Mouse (Mus musculus) forebrain, postnatal 0 days (tissue): Measurements from ENCODE around the gene T2. TPM values are rescaled to one million over a fixed set of nuclear protein-coding genes. Genes with fewer than 3 reads are reported as not detected.

ENCODE experiments used
- ATAC-seq: fragments of 200-750 bp; cut with Nextera tagmentation; 2 replicates; pipeline ENCODE4 v1.8.0; 2017; ENCODE audit warnings: mild to moderate bottlenecking, moderate library complexity
- DNase-seq: peaks from one replicate; pipeline ENCODE4 v3.0.0-alpha.2; 2015
- H3K27ac ChIP-seq: fragments of 300-500 bp; sonication (generic); 2 replicates; pipeline ENCODE4 v1.5.1; 2014; ENCODE audit warnings: low read depth, mild to moderate bottlenecking, antibody characterized with exemption, low read length, moderate library complexity, mixed read lengths
- H3K27me3 ChIP-seq: fragments of 300-500 bp; sonication (generic); 2 replicates; pipeline ENCODE4 v1.6.1; 2014; ENCODE audit warnings: mild to moderate bottlenecking, low read length, mixed read lengths; ENCODE audit not compliant: insufficient read depth
- H3K36me3 ChIP-seq: fragments of 300-500 bp; sonication (generic); 2 replicates; pipeline ENCODE4 v1.6.1; 2014; ENCODE audit warnings: mild to moderate bottlenecking, moderate library complexity; ENCODE audit not compliant: insufficient read depth
- H3K4me1 ChIP-seq: fragments of 300-500 bp; sonication (generic); 2 replicates; pipeline ENCODE4 v1.6.1; 2014; ENCODE audit warnings: antibody characterized with exemption; ENCODE audit not compliant: insufficient read depth
- H3K4me2 ChIP-seq: fragments of 300-500 bp; sonication (generic); 2 replicates; pipeline ENCODE4 v1.6.1; 2014; ENCODE audit warnings: low read depth, mild to moderate bottlenecking, moderate library complexity
- H3K4me3 ChIP-seq: fragments of 300-500 bp; sonication (generic); 2 replicates; pipeline ENCODE4 v1.5.1; 2014; ENCODE audit warnings: low read depth, low read length, mixed read lengths
- H3K9ac ChIP-seq: fragments of 300-500 bp; sonication (generic); 2 replicates; pipeline ENCODE4 v1.6.1; 2014; ENCODE audit warnings: mild to moderate bottlenecking
- H3K9me3 ChIP-seq: fragments of 300-500 bp; sonication (generic); 2 replicates; pipeline ENCODE4 v1.6.1; 2016; ENCODE audit warnings: low read length
- CTCF ChIP-seq: sonication (generic); IDR thresholded peaks from 2 replicates; pipeline ENCODE4 v1.5.1; 2016; ENCODE audit warnings: antibody characterized with exemption, control low read depth, low read depth
- WGBS: fragments of 180-500 bp; shearing (Covaris S2); extraction: QIAGEN DNeasy Blood & Tissue Kit; methylation state at CpG from one replicate; pipeline ENCODE4 v1.1.7; 2014; 5-methylcytosine and 5-hydroxymethylcytosine counted together
- polyA plus RNA-seq: library from polyadenylated mRNA; unstranded; fragments of >200 nt; fragmentation: Nextera tagmentation; extraction: Ambion mirVana; gene quantifications from 2 replicates; pipeline ENCODE4 v1.2.1, GENCODE M21; 2015
- total RNA-seq: library from RNA; depleted of rRNA; stranded (reverse); fragments of >200 nt; gene quantifications from 2 replicates; pipeline ENCODE4 v1.2.3, GENCODE M21; 2014

T2 gene
- total and polyA plus RNA-seq, 2 experiments from 2014 or later, result 0.51 to 1.8 TPM

GRCm38 (mm10) chr17:8415533-8415932 is 59.7 kb downstream of the T2 start:
- Histone ChIP-seq H3K27ac (no peak overlapping the region), H3K9ac (no peak overlapping the region), H3K36me3 (no peaks in the 10 kb centered on the region), H3K4me2 (no peak overlapping the region), H3K4me3 (no peak overlapping the region), H3K9me3 (no peaks in the 10 kb centered on the region), H3K27me3 (no peaks in the 10 kb centered on the region; the same call in none of the 2 replicates), H3K4me1 (no peaks in the 10 kb centered on the region)
- TF ChIP-seq CTCF, result no peak
- WGBS, result 16% methylated on average over 8 of the region's 8 CpGs
- DNase-seq (no peak), ATAC-seq (no peak; the same call in 1 of the 2 replicates)

DNA sequence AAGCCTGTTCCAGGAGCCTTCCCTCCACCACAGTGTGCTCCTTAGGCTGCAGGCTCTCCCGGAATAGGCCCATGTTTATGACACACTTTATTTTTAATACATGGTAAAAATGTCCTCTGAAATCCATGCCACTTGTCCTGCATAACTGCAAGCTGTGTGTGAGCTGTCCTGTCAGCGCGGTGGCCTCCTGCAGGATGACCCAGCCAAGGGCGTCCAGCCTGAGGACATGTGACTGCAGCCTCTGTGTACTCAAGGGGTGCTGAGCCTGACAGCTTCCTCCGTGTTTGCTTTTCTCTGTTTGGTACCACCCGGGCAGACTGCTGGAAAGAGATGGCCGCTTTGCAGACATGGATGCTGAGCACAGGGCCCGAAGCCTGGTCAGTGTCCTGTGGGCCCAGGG is 61.1 kb downstream of the T2 start:
- ATAC-seq (no peak), DNase-seq (no peak)
- Histone ChIP-seq H3K4me2 (no peak overlapping the region), H3K36me3 (no peaks in the 10 kb centered on the region), H3K4me1 (no peaks in the 10 kb centered on the region), H3K27ac (no peak overlapping the region), H3K4me3 (no peak overlapping the region), H3K9me3 (no peaks in the 10 kb centered on the region), H3K27me3 (no peaks in the 10 kb centered on the region; the same call in none of the 2 replicates), H3K9ac (no peak overlapping the region)
- TF ChIP-seq CTCF, result no peak
- 73% methylated on average over 8 of the region's 8 CpGs for WGBS

- no peaks in the 10 kb centered on the region for H3K9me3 ChIP-seq
- no peak overlapping the region for H3K4me2 ChIP-seq
- DNase-seq, result no peak
- H3K4me1 ChIP-seq, result no peaks in the 10 kb centered on the region
- H3K36me3 ChIP-seq, result no peaks in the 10 kb centered on the region
- 73% methylated on average over 1 of the region's 1 CpGs for WGBS
- TF ChIP-seq CTCF, result peak; percentile 44
- H3K27me3 ChIP-seq, result no peaks in the 10 kb centered on the region
- H3K9ac ChIP-seq, result no peak overlapping the region
- H3K27ac ChIP-seq, result no peak overlapping the region
- H3K4me3 ChIP-seq, result no peak overlapping the region
- no peak for ATAC-seq
These were observed 64.9 kb downstream of the T2 start for GRCm38 (mm10) chr17:8420739-8421138.

DNA sequence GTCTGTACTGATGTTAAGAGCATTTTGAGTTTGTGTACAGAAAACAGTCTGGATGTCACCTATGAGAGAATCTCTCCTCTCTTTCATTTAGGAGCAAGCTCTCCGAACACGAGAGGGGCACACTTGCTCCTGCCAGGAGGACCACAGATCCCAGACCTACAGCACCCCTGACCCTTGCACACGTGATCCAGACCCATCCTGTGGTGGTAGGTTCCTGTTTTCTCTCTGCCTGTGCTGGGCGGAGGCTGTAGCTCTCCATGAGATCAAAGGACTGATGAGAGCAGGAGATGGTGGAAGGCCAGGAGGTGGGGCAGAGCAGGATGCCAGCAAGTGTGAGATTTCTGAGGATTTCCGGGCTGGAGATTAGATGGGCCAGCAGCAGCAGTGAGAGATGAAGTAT is 65.7 kb downstream of the T2 start:
- no peaks in the 10 kb centered on the region for H3K4me1 ChIP-seq
- H3K9me3 ChIP-seq, result no peaks in the 10 kb centered on the region
- ATAC-seq (no peak), DNase-seq (no peak)
- TF ChIP-seq CTCF, result no peak
- 58% methylated on average over 5 of the region's 5 CpGs for WGBS
- no peak overlapping the region for H3K9ac ChIP-seq
- no peaks in the 10 kb centered on the region for H3K27me3 ChIP-seq
- H3K4me2 ChIP-seq, result no peak overlapping the region
- H3K4me3 ChIP-seq, result no peak overlapping the region
- H3K27ac ChIP-seq, result no peak overlapping the region
- no peaks in the 10 kb centered on the region for H3K36me3 ChIP-seq

DNA sequence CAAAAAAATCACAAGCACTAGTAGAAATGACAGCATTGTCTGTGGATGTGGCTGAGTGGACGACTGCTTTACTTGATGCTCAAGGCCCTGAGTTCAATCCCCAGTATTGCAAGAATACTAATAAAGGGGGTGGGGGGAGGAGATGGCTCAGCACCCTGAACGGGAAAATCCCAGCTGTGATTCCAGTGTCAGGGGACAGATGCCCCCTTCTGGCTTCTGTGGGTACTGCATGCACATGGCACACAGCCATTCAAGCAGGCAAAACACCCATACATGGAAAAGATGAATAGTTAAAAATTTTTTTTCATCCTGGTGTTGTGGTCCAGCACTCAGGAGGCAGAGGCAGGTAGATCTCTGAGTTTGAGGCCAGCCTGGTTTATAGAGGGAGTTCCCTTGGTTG is 67.5 kb downstream of the T2 start:
- WGBS, result 43% methylated on average over 2 of the region's 2 CpGs
- Histone ChIP-seq H3K9me3 (no peaks in the 10 kb centered on the region), H3K36me3 (no peaks in the 10 kb centered on the region), H3K4me1 (no peaks in the 10 kb centered on the region), H3K4me3 (no peak overlapping the region), H3K9ac (no peak overlapping the region), H3K4me2 (no peak overlapping the region), H3K27ac (no peak overlapping the region), H3K27me3 (peaks cover 7% of the 10 kb centered on the region)
- TF ChIP-seq CTCF, result peak; percentile 67
- ATAC-seq (no peak), DNase-seq (no peak)

DNA sequence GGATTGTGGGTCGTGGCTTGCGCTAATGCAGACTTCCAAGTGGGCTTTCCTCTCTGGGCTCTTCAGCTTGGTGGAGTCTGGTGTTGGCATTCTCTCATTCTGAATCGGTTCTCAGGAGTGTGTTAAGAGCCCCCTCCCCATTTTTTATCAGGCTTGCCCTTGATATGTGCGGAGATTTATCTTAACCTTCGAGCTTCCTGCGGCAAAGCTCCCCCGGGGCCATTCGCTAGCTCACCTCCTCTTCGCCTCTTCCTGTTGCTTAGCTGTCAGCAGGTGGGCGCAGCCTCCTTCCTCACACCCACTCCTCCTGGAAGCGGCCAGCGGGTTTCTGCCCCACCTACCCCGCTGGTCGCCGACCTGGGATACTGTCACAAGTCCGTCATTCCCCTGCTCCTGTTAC is 73.6 kb downstream of the T2 start:
- Histone ChIP-seq H3K4me1 (0 out of 2 replicates have a peak, but pooled peaks cover 8% of the 10 kb centered on the region), H3K4me2 (no peak overlapping the region), H3K27me3 (peaks cover 66% of the 10 kb centered on the region), H3K36me3 (no peaks in the 10 kb centered on the region), H3K9ac (no peak overlapping the region), H3K27ac (no peak overlapping the region), H3K4me3 (no peak overlapping the region), H3K9me3 (no peaks in the 10 kb centered on the region)
- WGBS, result 2% methylated on average over 16 of the region's 16 CpGs
- no peak for TF ChIP-seq CTCF
- ATAC-seq (no peak), DNase-seq (no peak)

DNA sequence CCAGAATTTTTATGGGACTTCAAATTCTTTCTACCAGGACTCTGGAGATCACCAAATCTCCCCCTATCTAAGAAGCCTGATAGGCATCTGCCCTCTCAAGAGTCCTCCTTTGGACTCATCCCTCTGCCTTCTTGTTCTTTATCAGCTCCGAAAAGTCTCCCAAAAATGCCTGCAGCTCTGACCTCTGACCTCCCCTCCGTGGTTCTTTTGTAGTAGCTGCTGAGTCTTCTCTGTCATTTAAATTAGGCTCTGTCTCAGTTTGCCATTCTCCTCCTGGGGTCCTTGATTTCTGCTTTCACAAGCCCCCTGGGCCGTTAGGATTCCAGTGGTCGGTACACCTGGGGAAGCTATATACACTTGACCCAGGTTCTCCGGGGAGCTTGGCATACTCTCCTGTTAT is 74.1 kb downstream of the T2 start:
- H3K36me3 ChIP-seq, result no peaks in the 10 kb centered on the region
- 2% methylated on average over 5 of the region's 5 CpGs for WGBS
- no peaks in the 10 kb centered on the region for H3K9me3 ChIP-seq
- no peak overlapping the region for H3K4me2 ChIP-seq
- no peak overlapping the region for H3K4me3 ChIP-seq
- no peak for DNase-seq
- TF ChIP-seq CTCF, result no peak
- H3K27me3 ChIP-seq, result peaks cover 70% of the 10 kb centered on the region
- ATAC-seq, result no peak
- H3K4me1 ChIP-seq, result 0 out of 2 replicates have a peak, but pooled peaks cover 8% of the 10 kb centered on the region
- no peak overlapping the region for H3K27ac ChIP-seq
- no peak overlapping the region for H3K9ac ChIP-seq
